Mouse (Mus musculus) heart, embryonic 13.5 days (tissue): Measurements from ENCODE around the gene Mllt1. TPM values are rescaled to one million over a fixed set of nuclear protein-coding genes. Genes with fewer than 3 reads are reported as not detected.

ENCODE experiments used
- ATAC-seq: fragments of 200-750 bp; cut with Nextera tagmentation; 2 replicates; pipeline ENCODE4 v1.8.0; 2017; ENCODE audit warnings: moderate TSS enrichment; ENCODE audit not compliant: insufficient number of reproducible peaks, low FRiP score, low TSS enrichment; ENCODE audit errors: extremely low read depth
- H3K27ac ChIP-seq: fragments of 300-500 bp; sonication (generic); replicated peaks from 2 replicates; pipeline ENCODE4 v1.5.1; 2015; ENCODE audit warnings: moderate library complexity, mild to moderate bottlenecking, inconsistent platforms
- H3K27me3 ChIP-seq: fragments of 300-500 bp; sonication (generic); replicated peaks from 2 replicates; pipeline ENCODE4 v1.6.1; 2015; ENCODE audit warnings: mild to moderate bottlenecking, inconsistent platforms
- H3K36me3 ChIP-seq: fragments of 300-500 bp; sonication (generic); 2 replicates; pipeline ENCODE4 v1.6.1; 2015; ENCODE audit warnings: mild to moderate bottlenecking, inconsistent platforms
- H3K4me1 ChIP-seq: fragments of 300-500 bp; sonication (generic); 2 replicates; pipeline ENCODE4 v1.6.1; 2015; ENCODE audit warnings: inconsistent platforms
- H3K4me2 ChIP-seq: fragments of 300-500 bp; sonication (generic); 2 replicates; pipeline ENCODE4 v1.6.1; 2015; ENCODE audit warnings: inconsistent platforms, mild to moderate bottlenecking, moderate library complexity
- H3K4me3 ChIP-seq: fragments of 300-500 bp; sonication (generic); 2 replicates; pipeline ENCODE4 v1.5.1; 2015; ENCODE audit warnings: moderate library complexity, mild to moderate bottlenecking, inconsistent platforms
- H3K9ac ChIP-seq: fragments of 300-500 bp; sonication (generic); 2 replicates; pipeline ENCODE4 v1.6.1; 2015; ENCODE audit warnings: inconsistent platforms, mild to moderate bottlenecking, moderate library complexity
- H3K9me3 ChIP-seq: fragments of 300-500 bp; sonication (generic); 2 replicates; pipeline ENCODE4 v1.6.1; 2016; ENCODE audit warnings: inconsistent platforms
- WGBS: fragments of 180-500 bp; shearing (Covaris S2); methylation state at CpG from one replicate; pipeline ENCODE4 v1.1.7; 2015; ENCODE audit warnings: mixed read lengths; 5-methylcytosine and 5-hydroxymethylcytosine counted together
- polyA plus RNA-seq: library from polyadenylated mRNA; unstranded; fragments of >200 nt; fragmentation: Nextera tagmentation; extraction: Ambion mirVana; gene quantifications from 2 replicates; pipeline ENCODE4 v1.2.1, GENCODE M21; 2015

Gene Mllt1
- polyA plus RNA-seq, 1 experiment from 2014 or later = 34.8 TPM

- Histone ChIP-seq H3K27ac (no peak overlapping the region), H3K9me3 (no peaks in the 10 kb centered on the region), H3K4me3 (no peak overlapping the region), H3K9ac (no peak overlapping the region), H3K36me3 (no peaks in the 10 kb centered on the region), H3K4me2 (no peak overlapping the region), H3K4me1 (no peaks in the 10 kb centered on the region), H3K27me3 (no peaks in the 10 kb centered on the region)
- ATAC-seq = no peak
- 60% methylated on average over 8 of the region's 8 CpGs for WGBS
Measured at GRCm38 (mm10) chr17:56876981-56877380, 58.2 kb downstream of the Mllt1 start.

- no peak overlapping the region for H3K27ac ChIP-seq
Measured at GRCm38 (mm10) chr17:56876465-56876864, 58.8 kb downstream of the Mllt1 start.

GRCm38 (mm10) chr17:56874936-56875651, 60.1 kb downstream of the Mllt1 start, which contains the start of gene 1700061G19Rik:
Gene 1700061G19Rik (plus strand): TSS chr17:56875477.
- Histone ChIP-seq H3K4me2 (no peak within 1 kb of the TSS), H3K4me1 (no peaks in the 10 kb centered on the region), H3K9me3 (no peaks in the 10 kb centered on the region), H3K27ac (no peak within 1 kb of the TSS), H3K4me3 (no peak within 1 kb of the TSS), H3K27me3 (no peaks in the 10 kb centered on the region), H3K9ac (no peak within 1 kb of the TSS), H3K36me3 (no peaks in the 10 kb centered on the region)
- ATAC-seq = no peak
- 63% methylated on average over 12 of the region's 12 CpGs for WGBS

More at GRCm38 (mm10) chr17:56876465-56876864, 58.8 kb downstream of the Mllt1 start:
- Histone ChIP-seq H3K4me3 (no peak overlapping the region), H3K9ac (no peak overlapping the region), H3K4me1 (no peaks in the 10 kb centered on the region), H3K4me2 (no peak overlapping the region), H3K36me3 (no peaks in the 10 kb centered on the region), H3K27me3 (no peaks in the 10 kb centered on the region), H3K9me3 (no peaks in the 10 kb centered on the region)
- ATAC-seq = no peak
- 81% methylated on average over 3 of the region's 3 CpGs for WGBS

- H3K36me3 ChIP-seq = no peaks in the 10 kb centered on the region
- H3K4me2 ChIP-seq = no peak within 1 kb of the TSS
- no peak within 1 kb of the TSS for H3K27ac ChIP-seq
- no peaks in the 10 kb centered on the region for H3K27me3 ChIP-seq
- no peak within 1 kb of the TSS for H3K9ac ChIP-seq
- no peaks in the 10 kb centered on the region for H3K9me3 ChIP-seq
- ATAC-seq = no peak
- no peak within 1 kb of the TSS for H3K4me3 ChIP-seq
- H3K4me1 ChIP-seq = no peaks in the 10 kb centered on the region
- WGBS = 88% methylated on average over 2 of the region's 2 CpGs
Measured at GRCm38 (mm10) chr17:56874237-56874636, 61.0 kb downstream of the Mllt1 start, which contains the start of gene Acsbg2. Gene Acsbg2 (minus strand): TSS chr17:56874447.

- Histone ChIP-seq H3K9ac (no peak overlapping the region), H3K36me3 (no peaks in the 10 kb centered on the region), H3K4me3 (no peak overlapping the region), H3K27me3 (no peaks in the 10 kb centered on the region), H3K27ac (no peak overlapping the region), H3K4me2 (no peak overlapping the region), H3K9me3 (peaks cover under 1% of the 10 kb centered on the region; the same call in 1 of the 2 replicates), H3K4me1 (no peaks in the 10 kb centered on the region)
- 69% methylated on average over 7 of the region's 7 CpGs for WGBS
- ATAC-seq = no peak
Measured at GRCm38 (mm10) chr17:56872512-56872911, 62.7 kb downstream of the Mllt1 start.

GRCm38 (mm10) chr17:56871767-56872166, 63.4 kb downstream of the Mllt1 start:
- ATAC-seq = no peak
- no peak overlapping the region for H3K4me2 ChIP-seq
- H3K4me1 ChIP-seq = no peaks in the 10 kb centered on the region
- H3K27me3 ChIP-seq = no peaks in the 10 kb centered on the region
- no peak overlapping the region for H3K9ac ChIP-seq
- H3K4me3 ChIP-seq = no peak overlapping the region
- H3K36me3 ChIP-seq = no peaks in the 10 kb centered on the region
- peaks cover 8% of the 10 kb centered on the region for H3K9me3 ChIP-seq
- H3K27ac ChIP-seq = no peak overlapping the region
- WGBS = 65% methylated on average over 8 of the region's 8 CpGs

GRCm38 (mm10) chr17:56870287-56870953, 64.8 kb downstream of the Mllt1 start:
- 47% methylated on average over 15 of the region's 15 CpGs for WGBS

GRCm38 (mm10) chr17:56869481-56869977, 65.7 kb downstream of the Mllt1 start:
- Histone ChIP-seq H3K4me2 (no peak overlapping the region), H3K9me3 (peaks cover 11% of the 10 kb centered on the region), H3K36me3 (no peaks in the 10 kb centered on the region), H3K4me1 (no peaks in the 10 kb centered on the region), H3K27ac (no peak overlapping the region), H3K4me3 (no peak overlapping the region), H3K27me3 (no peaks in the 10 kb centered on the region), H3K9ac (no peak overlapping the region)
- ATAC-seq = no peak
- 79% methylated on average over 9 of the region's 9 CpGs for WGBS

More at GRCm38 (mm10) chr17:56870287-56870953, 64.8 kb downstream of the Mllt1 start:
- H3K9ac ChIP-seq = no peak overlapping the region
- H3K4me3 ChIP-seq = no peak overlapping the region
- H3K27me3 ChIP-seq = no peaks in the 10 kb centered on the region
- H3K27ac ChIP-seq = no peak overlapping the region
- ATAC-seq = no peak
- H3K4me1 ChIP-seq = no peaks in the 10 kb centered on the region
- no peak overlapping the region for H3K4me2 ChIP-seq
- peaks cover 11% of the 10 kb centered on the region for H3K9me3 ChIP-seq
- no peaks in the 10 kb centered on the region for H3K36me3 ChIP-seq

GRCm38 (mm10) chr17:56866071-56866470, 69.1 kb downstream of the Mllt1 start:
- Histone ChIP-seq H3K27me3 (no peaks in the 10 kb centered on the region), H3K4me2 (no peak overlapping the region), H3K27ac (no peak overlapping the region), H3K9me3 (peaks cover 11% of the 10 kb centered on the region), H3K36me3 (no peaks in the 10 kb centered on the region), H3K4me3 (no peak overlapping the region), H3K4me1 (peaks cover 4% of the 10 kb centered on the region; the same call in 1 of the 2 replicates), H3K9ac (no peak overlapping the region)
- no peak for ATAC-seq
- WGBS = 72% methylated on average over 7 of the region's 7 CpGs

GRCm38 (mm10) chr17:56861197-56861596, 74.0 kb downstream of the Mllt1 start:
- no peak overlapping the region for H3K9ac ChIP-seq
- no peak for ATAC-seq

GRCm38 (mm10) chr17:56858922-56859321, 76.3 kb downstream of the Mllt1 start:
- peak overlapping the region; percentile 59 for H3K9ac ChIP-seq
- H3K9me3 ChIP-seq = no peaks in the 10 kb centered on the region
- H3K36me3 ChIP-seq = no peaks in the 10 kb centered on the region
- no peak overlapping the region for H3K4me3 ChIP-seq
- H3K27me3 ChIP-seq = no peaks in the 10 kb centered on the region
- H3K27ac ChIP-seq = peak overlapping the region; percentile 86
- peaks cover 19% of the 10 kb centered on the region for H3K4me1 ChIP-seq
- WGBS = 27% methylated on average over 7 of the region's 7 CpGs
- no peak for ATAC-seq
- peak overlapping the region; percentile 35 for H3K4me2 ChIP-seq

More at GRCm38 (mm10) chr17:56861197-56861596, 74.0 kb downstream of the Mllt1 start:
- H3K9me3 ChIP-seq = no peaks in the 10 kb centered on the region
- peaks cover 19% of the 10 kb centered on the region for H3K4me1 ChIP-seq
- no peak overlapping the region for H3K4me2 ChIP-seq
- no peaks in the 10 kb centered on the region for H3K27me3 ChIP-seq
- no peaks in the 10 kb centered on the region for H3K36me3 ChIP-seq
- no peak overlapping the region for H3K27ac ChIP-seq
- no peak overlapping the region for H3K4me3 ChIP-seq
- WGBS = 37% methylated on average over 3 of the region's 3 CpGs
